Mouse (Mus musculus): ENCODE results near the gene Trim60. TPM values are rescaled to one million over a fixed set of nuclear protein-coding genes. Genes with fewer than 3 reads are reported as not detected.

Trim60 gene
- not detected in 2 replicates for polyA plus RNA-seq (2016; fragmentation: Nextera tagmentation; extraction: Ambion mirVana)

DNA sequence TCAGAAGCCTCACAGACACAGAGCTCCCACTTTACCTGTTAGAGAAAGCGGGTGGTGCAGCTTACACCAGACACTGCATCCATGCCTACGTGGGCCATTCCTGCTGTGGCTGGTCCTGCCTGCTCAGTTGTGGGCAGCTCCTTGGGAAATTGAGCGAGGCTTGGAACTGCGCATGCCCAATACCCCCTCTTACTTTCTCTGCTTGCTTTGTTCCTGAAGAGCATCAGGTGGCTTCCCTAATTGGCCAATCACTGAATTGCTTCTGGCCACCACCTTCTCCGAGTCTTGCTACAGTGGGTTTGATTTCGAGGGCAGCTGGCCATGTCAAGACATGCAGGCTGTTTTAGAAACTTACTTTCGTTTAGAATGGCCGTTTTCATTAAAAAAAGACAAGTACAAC, at the start of gene Trim60, which contains the start of gene Trim61:
Trim60 (minus strand) TSS at position 162 of the 400 bp plus-strand sequence.
Trim61 (minus strand) TSS at position 101 of the 400 bp plus-strand sequence.
- no peak within 1 kb of the TSS for H3K4me3 ChIP-seq
- H3K36me3 ChIP-seq, result no peaks in the 10 kb centered on the region
- H3K27me3 ChIP-seq (ENCODE audit: low read depth, poor library complexity, severe bottlenecking), result no peaks in the 10 kb centered on the region
- H3K9me3 ChIP-seq (replicated peaks), result no peaks in the 10 kb centered on the region
- no peak within 1 kb of the TSS for H3K27ac ChIP-seq
- no peak for DNase-seq (ENCODE audit: low spot score)
- 90% methylated on average over 8 of the region's 8 CpGs for WGBS
- H3K4me1 ChIP-seq, result no peaks in the 10 kb centered on the region

DNA sequence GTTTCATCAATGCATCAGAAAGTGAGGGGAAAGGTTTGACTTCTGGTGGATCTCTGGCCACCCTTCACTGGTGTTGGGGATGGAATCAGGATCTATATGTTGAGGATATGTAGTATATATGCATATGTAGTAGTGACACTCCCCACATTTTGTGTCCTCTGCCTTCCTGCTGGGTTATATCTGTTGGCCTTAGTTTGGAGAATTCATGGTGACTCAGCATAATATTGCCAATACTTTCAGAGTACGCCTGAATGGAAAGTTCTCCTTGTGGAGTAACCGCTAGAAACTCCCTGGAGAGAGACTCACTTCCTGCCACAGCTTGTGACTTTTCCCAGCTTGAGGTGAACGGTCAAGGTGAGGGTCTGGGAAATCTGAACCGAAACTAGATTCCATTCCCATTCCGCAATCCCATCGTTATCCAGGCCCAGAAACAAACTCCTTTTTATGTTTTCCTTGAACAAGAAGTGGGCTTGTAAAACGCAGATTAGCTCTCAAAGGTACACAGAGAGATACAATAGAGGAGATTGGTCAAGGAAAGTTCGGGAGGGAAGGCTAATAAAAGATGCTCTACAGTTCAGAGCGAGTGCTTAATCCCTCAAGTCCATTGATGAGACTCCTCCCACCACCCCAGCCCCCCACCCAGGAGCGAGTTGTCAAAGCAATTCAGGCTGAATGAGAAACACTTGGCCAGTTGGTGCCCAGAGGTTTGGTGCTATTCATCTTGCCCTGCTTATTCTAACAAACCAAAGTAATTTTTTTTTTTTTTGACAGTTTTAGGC, 49.5 kb upstream of the Trim60 start:
- 40% methylated on average over 10 of the region's 10 CpGs for WGBS

DNA sequence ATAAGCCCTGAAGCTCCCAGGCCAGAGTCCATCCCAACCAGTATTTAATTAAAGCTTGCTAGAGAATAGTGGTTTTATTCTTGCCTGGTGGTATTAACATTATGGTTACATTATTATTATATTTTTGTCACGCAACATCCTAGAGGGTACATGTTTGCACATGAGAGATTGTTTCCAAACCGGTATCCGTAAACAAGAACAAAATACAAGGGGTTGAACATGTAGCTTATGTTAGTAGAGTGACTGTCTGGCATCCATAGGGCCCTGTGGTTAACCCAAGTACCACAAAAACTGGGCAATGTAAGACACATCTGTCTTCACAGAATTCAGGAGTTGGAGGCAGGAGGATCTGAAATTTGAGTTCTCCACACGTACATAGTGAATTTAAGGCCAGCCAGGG, 48.6 kb upstream of the Trim60 start:
- no peak overlapping the region for H3K27ac ChIP-seq
- no peak overlapping the region for H3K4me3 ChIP-seq
- 92% methylated on average over 4 of the region's 4 CpGs for WGBS
- no peaks in the 10 kb centered on the region for H3K36me3 ChIP-seq
- H3K9me3 ChIP-seq (replicated peaks), result no peaks in the 10 kb centered on the region
- H3K27me3 ChIP-seq (ENCODE audit: low read depth, poor library complexity, severe bottlenecking), result no peaks in the 10 kb centered on the region
- DNase-seq (ENCODE audit: low spot score), result no peak
- H3K4me1 ChIP-seq, result peaks cover 7% of the 10 kb centered on the region

More for the DNA sequence above, 49.5 kb upstream of the Trim60 start:
- H3K36me3 ChIP-seq, result no peaks in the 10 kb centered on the region
- H3K27ac ChIP-seq, result no peak overlapping the region
- no peak overlapping the region for H3K4me3 ChIP-seq
- H3K9me3 ChIP-seq (replicated peaks), result no peaks in the 10 kb centered on the region
- peaks cover 7% of the 10 kb centered on the region for H3K4me1 ChIP-seq
- no peak for DNase-seq (ENCODE audit: low spot score)
- no peaks in the 10 kb centered on the region for H3K27me3 ChIP-seq (ENCODE audit: low read depth, poor library complexity, severe bottlenecking)

GRCm38 (mm10) chr8:65065622-65066021, 47.2 kb upstream of the Trim60 start:
- 94% methylated on average over 3 of the region's 3 CpGs for WGBS
- no peaks in the 10 kb centered on the region for H3K9me3 ChIP-seq (replicated peaks)
- no peak for DNase-seq (ENCODE audit: low spot score)
- H3K36me3 ChIP-seq, result no peaks in the 10 kb centered on the region
- H3K27me3 ChIP-seq (ENCODE audit: low read depth, poor library complexity, severe bottlenecking), result no peaks in the 10 kb centered on the region
- peaks cover 7% of the 10 kb centered on the region for H3K4me1 ChIP-seq
- H3K4me3 ChIP-seq, result no peak overlapping the region
- no peak overlapping the region for H3K27ac ChIP-seq

GRCm38 (mm10) chr8:65064071-65064470, 45.7 kb upstream of the Trim60 start:
- H3K4me1 ChIP-seq, result peaks cover 7% of the 10 kb centered on the region
- DNase-seq (ENCODE audit: low spot score), result no peak
- no peaks in the 10 kb centered on the region for H3K36me3 ChIP-seq
- H3K4me3 ChIP-seq, result no peak overlapping the region
- H3K9me3 ChIP-seq (replicated peaks), result no peaks in the 10 kb centered on the region
- H3K27me3 ChIP-seq (ENCODE audit: low read depth, poor library complexity, severe bottlenecking), result no peaks in the 10 kb centered on the region
- no peak overlapping the region for H3K27ac ChIP-seq
- WGBS, result 54% methylated on average over 2 of the region's 2 CpGs

DNA sequence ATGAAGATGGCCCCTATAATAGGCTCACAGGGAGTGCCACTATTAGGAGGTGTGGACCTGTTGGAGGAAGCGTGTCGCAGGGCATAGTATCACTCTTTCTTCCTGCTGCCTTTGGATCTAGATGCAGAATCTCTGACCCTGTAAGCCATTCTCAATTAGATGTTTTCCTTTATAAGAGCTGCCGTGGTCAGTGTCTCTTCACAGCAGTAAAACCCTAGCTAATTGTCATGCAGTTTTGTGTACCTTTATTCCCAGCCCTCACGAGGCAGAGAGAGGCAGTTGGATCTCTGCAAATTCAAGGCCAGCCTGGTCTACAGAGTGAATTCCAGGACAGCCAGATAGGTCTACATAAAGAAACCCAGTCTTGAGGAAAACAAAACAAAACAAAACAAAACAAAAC, 43.8 kb upstream of the Trim60 start:
- H3K36me3 ChIP-seq, result no peaks in the 10 kb centered on the region
- no peaks in the 10 kb centered on the region for H3K9me3 ChIP-seq (replicated peaks)
- no peaks in the 10 kb centered on the region for H3K27me3 ChIP-seq (ENCODE audit: low read depth, poor library complexity, severe bottlenecking)
- no peak for DNase-seq (ENCODE audit: low spot score)
- no peak overlapping the region for H3K27ac ChIP-seq
- no peak overlapping the region for H3K4me3 ChIP-seq
- no peaks in the 10 kb centered on the region for H3K4me1 ChIP-seq
- WGBS, result 79% methylated on average over 4 of the region's 4 CpGs

DNA sequence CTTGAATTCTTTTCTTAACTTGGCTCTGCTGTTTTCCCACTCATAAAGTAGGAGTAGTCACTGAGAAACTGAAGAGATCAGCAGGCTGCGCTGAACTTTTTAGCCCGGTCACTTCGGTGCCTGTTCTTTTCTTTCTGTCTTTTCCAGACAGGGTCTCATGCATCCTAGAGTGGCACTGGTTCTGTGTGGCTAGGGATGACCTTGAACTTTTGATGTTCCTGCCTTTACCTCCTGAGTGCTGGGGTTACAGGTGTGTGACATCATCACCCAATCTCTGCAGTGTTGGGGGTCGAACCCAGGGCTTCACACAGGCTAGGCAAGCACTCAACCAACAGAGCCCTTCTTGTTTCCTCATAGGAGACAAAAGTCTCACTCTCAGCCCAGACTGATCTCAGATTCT, 38.3 kb upstream of the Trim60 start:
- 97% methylated on average over 4 of the region's 4 CpGs for WGBS
- Histone ChIP-seq H3K9me3 (replicated peaks) (no peaks in the 10 kb centered on the region), H3K4me1 (peaks cover 25% of the 10 kb centered on the region), H3K27me3 (ENCODE audit: low read depth, poor library complexity, severe bottlenecking) (no peaks in the 10 kb centered on the region), H3K27ac (no peak overlapping the region), H3K36me3 (no peaks in the 10 kb centered on the region), H3K4me3 (no peak overlapping the region)
- DNase-seq (ENCODE audit: low spot score), result no peak

DNA sequence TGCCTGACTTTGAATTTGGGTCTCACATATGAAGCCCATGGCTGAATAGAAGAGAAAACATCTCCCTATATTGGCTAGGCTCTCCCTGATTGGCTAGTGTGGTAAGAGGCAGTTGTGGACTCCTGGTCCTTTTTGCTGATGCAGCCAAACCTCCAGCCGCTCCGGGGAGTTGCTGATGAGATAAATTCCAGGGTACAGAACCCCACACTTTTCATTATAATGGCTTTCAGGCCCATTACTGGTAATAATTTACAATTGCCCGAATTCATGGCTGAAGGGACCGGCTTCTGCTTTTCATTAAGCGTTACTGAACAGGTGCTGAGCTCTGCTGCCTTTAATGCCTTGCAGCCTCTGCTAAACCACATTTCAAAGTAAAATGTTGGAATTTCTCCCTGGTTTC, 35.6 kb upstream of the Trim60 start:
- peaks cover 25% of the 10 kb centered on the region for H3K4me1 ChIP-seq
- H3K4me3 ChIP-seq, result no peak overlapping the region
- H3K27me3 ChIP-seq (ENCODE audit: low read depth, poor library complexity, severe bottlenecking), result no peaks in the 10 kb centered on the region
- H3K27ac ChIP-seq, result peak overlapping the region; percentile 85
- H3K9me3 ChIP-seq (replicated peaks), result no peaks in the 10 kb centered on the region
- peak; percentile 65 for DNase-seq (ENCODE audit: low spot score)
- WGBS, result 15% methylated on average over 5 of the region's 5 CpGs
- no peaks in the 10 kb centered on the region for H3K36me3 ChIP-seq

DNA sequence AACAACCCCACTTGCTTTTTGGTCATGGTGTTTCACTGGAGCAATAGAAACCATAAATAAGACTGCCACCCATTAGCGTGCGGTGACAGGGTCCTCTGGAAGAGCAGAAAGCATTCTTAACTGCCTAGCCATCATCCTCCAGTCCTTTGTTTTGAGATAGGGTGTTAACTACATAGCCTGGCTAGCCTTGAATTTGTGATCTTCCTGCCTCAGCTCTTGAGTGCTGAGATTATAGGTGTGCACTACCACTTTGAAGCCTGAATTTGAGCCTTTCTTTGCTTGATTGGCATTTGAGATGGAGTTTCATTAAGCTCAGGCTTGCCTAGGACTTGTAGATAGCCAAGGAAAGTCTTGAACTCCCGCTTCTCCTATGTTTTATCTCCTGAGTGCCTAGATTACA, 35.2 kb upstream of the Trim60 start:
- DNase-seq (ENCODE audit: low spot score), result no peak
- no peak overlapping the region for H3K4me3 ChIP-seq
- H3K4me1 ChIP-seq, result peaks cover 25% of the 10 kb centered on the region
- H3K27ac ChIP-seq, result peak overlapping the region; percentile 85
- H3K36me3 ChIP-seq, result no peaks in the 10 kb centered on the region
- no peaks in the 10 kb centered on the region for H3K9me3 ChIP-seq (replicated peaks)
- 46% methylated on average over 3 of the region's 3 CpGs for WGBS
- no peaks in the 10 kb centered on the region for H3K27me3 ChIP-seq (ENCODE audit: low read depth, poor library complexity, severe bottlenecking)

GRCm38 (mm10) chr8:65047801-65048200, 29.4 kb upstream of the Trim60 start:
- WGBS, result 88% methylated on average over 4 of the region's 4 CpGs
- DNase-seq (ENCODE audit: low spot score), result no peak

GRCm38 (mm10) chr8:65047193-65047592, 28.8 kb upstream of the Trim60 start:
- no peak for DNase-seq (ENCODE audit: low spot score)
- peaks cover 6% of the 10 kb centered on the region; the same call in 1 of the 2 replicates for H3K4me1 ChIP-seq
- no peak overlapping the region for H3K4me3 ChIP-seq
- whole genome bisulfite sequencing, result 92% methylated on average over 4 of the region's 4 CpGs
- no peaks in the 10 kb centered on the region for H3K9me3 ChIP-seq (replicated peaks)
- no peaks in the 10 kb centered on the region for H3K27me3 ChIP-seq (ENCODE audit: low read depth, poor library complexity, severe bottlenecking)
- H3K27ac ChIP-seq, result no peak overlapping the region
- no peaks in the 10 kb centered on the region for H3K36me3 ChIP-seq

More at GRCm38 (mm10) chr8:65047801-65048200, 29.4 kb upstream of the Trim60 start:
- Histone ChIP-seq H3K27me3 (ENCODE audit: low read depth, poor library complexity, severe bottlenecking) (no peaks in the 10 kb centered on the region), H3K27ac (no peak overlapping the region), H3K4me1 (peaks cover 9% of the 10 kb centered on the region; the same call in 1 of the 2 replicates), H3K36me3 (no peaks in the 10 kb centered on the region), H3K9me3 (replicated peaks) (no peaks in the 10 kb centered on the region), H3K4me3 (no peak overlapping the region)

GRCm38 (mm10) chr8:65046565-65046964, 28.2 kb upstream of the Trim60 start:
- no peaks in the 10 kb centered on the region for H3K36me3 ChIP-seq
- no peak overlapping the region for H3K4me3 ChIP-seq
- no peak for DNase-seq (ENCODE audit: low spot score)
- H3K27ac ChIP-seq, result peak overlapping the region; percentile 44; the same call in 1 of the 2 replicates
- no peaks in the 10 kb centered on the region for H3K9me3 ChIP-seq (replicated peaks)
- no peaks in the 10 kb centered on the region for H3K27me3 ChIP-seq (ENCODE audit: low read depth, poor library complexity, severe bottlenecking)
- peaks cover 6% of the 10 kb centered on the region; the same call in 1 of the 2 replicates for H3K4me1 ChIP-seq
- WGBS, result 50% methylated on average over 5 of the region's 5 CpGs

GRCm38 (mm10) chr8:65037117-65037533, 18.7 kb upstream of the Trim60 start, which contains the start of gene Apela:
TSS of gene Apela (minus strand) at chr8:65037336.
- Histone ChIP-seq H3K36me3 (no peaks in the 10 kb centered on the region), H3K27ac (peak within 1 kb of the TSS; percentile 78), H3K27me3 (ENCODE audit: low read depth, poor library complexity, severe bottlenecking) (no peaks in the 10 kb centered on the region), H3K4me3 (peak within 1 kb of the TSS; percentile 51), H3K4me1 (peaks cover 43% of the 10 kb centered on the region), H3K9me3 (replicated peaks) (no peaks in the 10 kb centered on the region)
- WGBS, result under 1% methylated on average over 8 of the region's 8 CpGs
- peak; percentile 65 for DNase-seq (ENCODE audit: low spot score)

Measured in limb, embryonic 10.5 days (tissue).